Mouse (Mus musculus) MEL (cell line): ENCODE results near the gene Grtp1. TPM values are rescaled to one million over a fixed set of nuclear protein-coding genes. Genes with fewer than 3 reads are reported as not detected.
A peak's percentile ranks its signal among the peaks of the same experiment; 100 is the strongest.

Experiments used
- DNase-seq: peaks from one replicate; pipeline ENCODE4 v3.0.0; 2011; ENCODE audit warnings: low read depth, low spot score
- H3K27ac ChIP-seq: 2 replicates; pipeline ENCODE4 v1.5.1; 2012; ENCODE audit warnings: low read depth, mild to moderate bottlenecking, control low read depth, low read length, moderate library complexity; ENCODE audit not compliant: control insufficient read depth
- H3K27me3 ChIP-seq, 2 experiments: fragments of 150-350 bp in 1 of 2; sonication (generic) in 1 of 2; 2 replicates each; pipeline ENCODE4 v1.6.1; 2012; ENCODE audit warnings: low read length in 2 of 2, mild to moderate bottlenecking in 2 of 2, improper control_type of control experiment in 1 of 2, moderate library complexity in 1 of 2; ENCODE audit not compliant: insufficient read depth in 2 of 2, control insufficient read depth in 1 of 2
- H3K36me3 ChIP-seq, 2 experiments: 2 replicates each; pipeline ENCODE4 v1.6.1; 2012 to 2014; ENCODE audit warnings: low read length in 2 of 2, improper control_type of control experiment in 1 of 2, inconsistent platforms in 1 of 2, mild to moderate bottlenecking in 1 of 2; ENCODE audit not compliant: insufficient read depth in 2 of 2, control insufficient read depth in 1 of 2
- H3K4me1 ChIP-seq, 2 experiments: fragments of 150-350 bp in 1 of 2; sonication (generic) in 1 of 2; 2 replicates each; pipeline ENCODE4 v1.6.1; 2012; ENCODE audit warnings: low read length in 2 of 2, improper control_type of control experiment in 1 of 2, mild to moderate bottlenecking in 1 of 2; ENCODE audit not compliant: insufficient read depth in 2 of 2, control insufficient read depth in 1 of 2
- H3K4me3 ChIP-seq, 2 experiments: fragments of 150-350 bp in 1 of 2; sonication (generic) in 1 of 2; 2 replicates each; pipeline ENCODE4 v1.5.1; 2012; ENCODE audit warnings: low read depth in 2 of 2, low read length in 2 of 2, mild to moderate bottlenecking in 2 of 2, moderate library complexity in 2 of 2, control low read depth in 1 of 2, improper control_type of control experiment in 1 of 2; ENCODE audit not compliant: control insufficient read depth in 1 of 2, insufficient read depth in 1 of 2
- H3K79me2 ChIP-seq: 2 replicates; pipeline ENCODE4 v1.6.1; 2012; ENCODE audit warnings: mild to moderate bottlenecking, low read length, moderate library complexity; ENCODE audit not compliant: control insufficient read depth, poor library complexity, insufficient read depth
- H3K9ac ChIP-seq: 2 replicates; pipeline ENCODE4 v1.6.1; 2012; ENCODE audit warnings: low read depth, mild to moderate bottlenecking, control low read depth, low read length, moderate library complexity; ENCODE audit not compliant: control insufficient read depth, poor library complexity, severe bottlenecking
- H3K9me3 ChIP-seq: fragments of 150-350 bp; sonication (generic); replicated peaks from 2 replicates; pipeline ENCODE4 v1.6.1; 2012; ENCODE audit warnings: mild to moderate bottlenecking, low read length, improper control_type of control experiment, moderate library complexity; ENCODE audit not compliant: insufficient read depth
- BHLHE40 ChIP-seq: IDR thresholded peaks from 2 replicates; pipeline ENCODE4 v1.6.1; 2012; ENCODE audit warnings: low read depth, mild to moderate bottlenecking, inconsistent platforms, low read length, improper control_type of control experiment, borderline replicate concordance
- CHD1 ChIP-seq: IDR thresholded peaks from 2 replicates; pipeline ENCODE4 v1.6.1; 2012; ENCODE audit warnings: low read depth, mild to moderate bottlenecking, inconsistent platforms, low read length, improper control_type of control experiment
- CTCF ChIP-seq, 3 experiments: IDR thresholded peaks in 2 of 3; conservative IDR thresholded peaks in 1 of 3; 2 replicates each; pipeline ENCODE4 v1.5.1; 2011 to 2012; ENCODE audit warnings: low read length in 3 of 3, low read depth in 2 of 3, mild to moderate bottlenecking in 2 of 3, improper control_type of control experiment in 1 of 3, inconsistent platforms in 1 of 3, mixed read lengths in 1 of 3, moderate library complexity in 1 of 3; ENCODE audit not compliant: control insufficient read depth in 1 of 3, insufficient read depth in 1 of 3, poor library complexity in 1 of 3, severe bottlenecking in 1 of 3
- E2F4 ChIP-seq: IDR thresholded peaks from 2 replicates; pipeline ENCODE4 v1.6.1; 2011; ENCODE audit warnings: low read depth, low read length, improper control_type of control experiment, borderline replicate concordance
- ELF1 ChIP-seq: IDR thresholded peaks from 2 replicates; pipeline ENCODE4 v1.6.1; 2014; ENCODE audit warnings: low read depth, mild to moderate bottlenecking, inconsistent platforms, low read length, improper control_type of control experiment, moderate library complexity
- EP300 ChIP-seq, 2 experiments: IDR thresholded peaks; 2 replicates each; pipeline ENCODE4 v1.6.1; 2011; ENCODE audit warnings: improper control_type of control experiment in 2 of 2, low read length in 2 of 2, low read depth in 1 of 2, mild to moderate bottlenecking in 1 of 2
- ETS1 ChIP-seq: IDR thresholded peaks from 2 replicates; pipeline ENCODE4 v1.6.1; 2012; ENCODE audit warnings: low read depth, mild to moderate bottlenecking, inconsistent platforms, low read length, improper control_type of control experiment, moderate library complexity
- GABPA ChIP-seq: IDR thresholded peaks from 2 replicates; pipeline ENCODE4 v1.6.1; 2012; ENCODE audit warnings: low read depth, mild to moderate bottlenecking, inconsistent platforms, low read length, improper control_type of control experiment, moderate library complexity
- GATA1 ChIP-seq: IDR thresholded peaks from 2 replicates; pipeline ENCODE4 v1.6.1; 2011; ENCODE audit warnings: low read depth, low read length, improper control_type of control experiment
- HCFC1 ChIP-seq: IDR thresholded peaks from 2 replicates; pipeline ENCODE4 v1.6.1; 2012; ENCODE audit warnings: low read depth, mild to moderate bottlenecking, inconsistent platforms, low read length, improper control_type of control experiment, moderate library complexity
- KAT2A ChIP-seq: conservative IDR thresholded peaks from 2 replicates; pipeline ENCODE4 v1.6.1; 2012; ENCODE audit warnings: low read depth, low read length, improper control_type of control experiment, inconsistent platforms
- MAFK ChIP-seq: IDR thresholded peaks from 2 replicates; pipeline ENCODE4 v1.6.1; 2011; ENCODE audit warnings: low read depth, mild to moderate bottlenecking, low read length, improper control_type of control experiment, borderline replicate concordance
- MAZ ChIP-seq: IDR thresholded peaks from 2 replicates; pipeline ENCODE4 v1.6.1; 2012; ENCODE audit warnings: low read depth, mild to moderate bottlenecking, inconsistent platforms, low read length, improper control_type of control experiment
- MEF2A ChIP-seq: IDR thresholded peaks from 2 replicates; pipeline ENCODE4 v1.6.1; 2014; ENCODE audit warnings: low read depth, mild to moderate bottlenecking, inconsistent platforms, low read length, improper control_type of control experiment; ENCODE audit not compliant: poor library complexity, insufficient replicate concordance, severe bottlenecking; ENCODE audit errors: extremely low read depth
- MXI1 ChIP-seq: IDR thresholded peaks from 2 replicates; pipeline ENCODE4 v1.6.1; 2011; ENCODE audit warnings: mild to moderate bottlenecking, low read depth, low read length, improper control_type of control experiment
- MYB ChIP-seq: IDR thresholded peaks from 2 replicates; pipeline ENCODE4 v1.6.1; 2011; ENCODE audit warnings: mild to moderate bottlenecking, low read depth, low read length, improper control_type of control experiment
- MYC ChIP-seq: IDR thresholded peaks from 2 replicates; pipeline ENCODE4 v1.6.1; 2011; ENCODE audit warnings: low read depth, mild to moderate bottlenecking, low read length, improper control_type of control experiment, moderate library complexity
- NELFE ChIP-seq: IDR thresholded peaks from 2 replicates; pipeline ENCODE4 v1.6.1; 2011; ENCODE audit warnings: low read depth, low read length, improper control_type of control experiment
- NRF1 ChIP-seq: IDR thresholded peaks from 2 replicates; pipeline ENCODE4 v1.6.1; 2014; ENCODE audit warnings: low read depth, mild to moderate bottlenecking, inconsistent platforms, low read length, improper control_type of control experiment, moderate library complexity; ENCODE audit not compliant: poor library complexity, insufficient read depth, severe bottlenecking
- POLR2AphosphoS2 ChIP-seq: IDR thresholded peaks from 2 replicates; pipeline ENCODE4 v1.6.1; 2011; ENCODE audit warnings: low read length, improper control_type of control experiment
- RAD21 ChIP-seq: IDR thresholded peaks from 2 replicates; pipeline ENCODE4 v1.6.1; 2011; ENCODE audit warnings: mild to moderate bottlenecking, low read depth, low read length, improper control_type of control experiment
- RCOR1 ChIP-seq: IDR thresholded peaks from 2 replicates; pipeline ENCODE4 v1.6.1; 2012; ENCODE audit warnings: low read depth, mild to moderate bottlenecking, inconsistent platforms, low read length, improper control_type of control experiment
- SIN3A ChIP-seq: IDR thresholded peaks from 2 replicates; pipeline ENCODE4 v1.6.1; 2012; ENCODE audit warnings: low read length, improper control_type of control experiment, inconsistent platforms
- TAL1 ChIP-seq: IDR thresholded peaks from 2 replicates; pipeline ENCODE4 v1.6.1; 2012; ENCODE audit warnings: mild to moderate bottlenecking, inconsistent platforms, low read length, moderate library complexity, mixed read lengths
- TCF12 ChIP-seq: IDR thresholded peaks from 2 replicates; pipeline ENCODE4 v1.6.1; 2014; ENCODE audit warnings: low read depth, mild to moderate bottlenecking, inconsistent platforms, low read length, improper control_type of control experiment, moderate library complexity
- USF1 ChIP-seq: IDR thresholded peaks from 2 replicates; pipeline ENCODE4 v1.6.1; 2014; ENCODE audit warnings: low read depth, mild to moderate bottlenecking, inconsistent platforms, low read length, improper control_type of control experiment, moderate library complexity
- USF2 ChIP-seq, 2 experiments: IDR thresholded peaks; 2 replicates each; pipeline ENCODE4 v1.6.1; 2011 to 2012; ENCODE audit warnings: improper control_type of control experiment in 2 of 2, low read length in 2 of 2, borderline replicate concordance in 1 of 2, inconsistent platforms in 1 of 2, low read depth in 1 of 2, mild to moderate bottlenecking in 1 of 2; ENCODE audit not compliant: insufficient read depth in 1 of 2
- ZC3H11A ChIP-seq: IDR thresholded peaks from 2 replicates; pipeline ENCODE4 v1.6.1; 2012; ENCODE audit warnings: low read depth, mild to moderate bottlenecking, inconsistent platforms, low read length, improper control_type of control experiment
- ZMIZ1 ChIP-seq: IDR thresholded peaks from 2 replicates; pipeline ENCODE4 v1.6.1; 2012; ENCODE audit warnings: low read depth, mild to moderate bottlenecking, inconsistent platforms, low read length, improper control_type of control experiment, moderate library complexity
- polyA plus RNA-seq, 2 experiments: library from polyadenylated mRNA; stranded (reverse) in 1 of 2; unstranded in 1 of 2; fragments of >175 nt in 1 of 2; fragments of >200 nt in 1 of 2; gene quantifications; 2 replicates each; pipeline versions ENCODE4 v1.2.1 to v1.2.4; 2012; ENCODE audit warnings: low replicate concordance in 2 of 2, low read depth in 1 of 2; ENCODE audit not compliant: insufficient read length in 2 of 2, insufficient read depth in 1 of 2, missing spikeins in 1 of 2
- total RNA-seq: library from RNA; depleted of rRNA; stranded (reverse); fragments of 300-350 nt; gene quantifications from 2 replicates; pipeline ENCODE4 v1.2.3, GENCODE M21; 2012

Grtp1 gene
- total and polyA plus RNA-seq, 3 experiments = 11.9 to 15.1 TPM; not detected in 1

GRCm38 (mm10) chr8:13122887-13123421, 77.5 kb downstream of the Grtp1 start:
- H3K27ac ChIP-seq = peak overlapping the region; percentile 75
- peaks cover 30 to 43% of the 10 kb centered on the region in 2 experiments for H3K4me1 ChIP-seq
- no peak overlapping the region; the same call in 1 of the 2 replicates for H3K9ac ChIP-seq
- H3K36me3 ChIP-seq = peaks cover 12 to 38% of the 10 kb centered on the region in 2 experiments
- peak; percentile 74 for TF ChIP-seq TAL1
- no peak for TF ChIP-seq KAT2A
- TF ChIP-seq POLR2AphosphoS2 = peak; percentile 76
- TF ChIP-seq RCOR1 = peak; percentile 95
- peak; percentile 97 for TF ChIP-seq GATA1
- no peak for TF ChIP-seq CTCF (IDR thresholded peaks at IDR 0.05 in 2 of 3, conservative IDR thresholded peaks at IDR 0.05 in 1 of 3; ENCODE audit: control insufficient read depth in 1 of 3, insufficient read depth in 1 of 3, low read depth in 2 of 3, low read length in 3 of 3, poor library complexity in 1 of 3, severe bottlenecking in 1 of 3)
- TF ChIP-seq RAD21 = no peak
- 0 out of 2 replicates have a peak, but pooled peaks have one; percentile 23 for TF ChIP-seq E2F4
- peak; percentile 26; the same call in 1 of the 2 replicates for TF ChIP-seq HCFC1
- no peak for TF ChIP-seq USF1
- peak; percentile 93 for TF ChIP-seq ETS1
- TF ChIP-seq MEF2A = peak; percentile 98
- no peak; the same call in 1 of the 2 replicates for TF ChIP-seq MYC
- no peak for TF ChIP-seq NRF1
- 0 out of 2 replicates have a peak, but pooled peaks have one; percentile 29 for TF ChIP-seq CHD1
- TF ChIP-seq MXI1 = peak; percentile 59
- peak; percentile 56; the same call in 1 of the 2 replicates for TF ChIP-seq BHLHE40
- peak; percentile 27; the same call in 1 of the 2 replicates for TF ChIP-seq ELF1
- TF ChIP-seq ZMIZ1 = no peak; the same call in 1 of the 2 replicates
- no peak for TF ChIP-seq USF2 (IDR thresholded peaks at IDR 0.05; ENCODE audit: borderline replicate concordance in 1 of 2, insufficient read depth in 1 of 2, low read depth in 1 of 2, low read length in 2 of 2)
- no peak for TF ChIP-seq GABPA
- peak; percentile 87; the same call in 1 of the 2 replicates for TF ChIP-seq MAZ
- TF ChIP-seq MAFK = peak; percentile 79; the same call in 1 of the 2 replicates
- TF ChIP-seq NELFE = peak; percentile 58
- TF ChIP-seq MYB = peak; percentile 78
- TF ChIP-seq ZC3H11A = 0 out of 2 replicates have a peak, but pooled peaks have one; percentile 10
- TF ChIP-seq SIN3A = peak; percentile 82
- TF ChIP-seq TCF12 = peak; percentile 96
- peak; percentile 93 to 96 for TF ChIP-seq EP300 (IDR thresholded peaks at IDR 0.05; ENCODE audit: low read depth in 1 of 2, low read length in 2 of 2)
- DNase-seq = peak; percentile 91
- no peaks in the 10 kb centered on the region for H3K27me3 ChIP-seq
- no peaks in the 10 kb centered on the region for H3K9me3 ChIP-seq
- H3K4me3 ChIP-seq = no peak overlapping the region
- H3K79me2 ChIP-seq = no peaks in the 10 kb centered on the region; the same call in 1 of the 2 replicates
